Mouse (Mus musculus): ENCODE results near the gene Disc1. TPM values are rescaled to one million over a fixed set of nuclear protein-coding genes. Genes with fewer than 3 reads are reported as not detected.

Disc1 gene
- total RNA-seq, 1 experiment from 2014 or later: 0.93 TPM

DNA sequence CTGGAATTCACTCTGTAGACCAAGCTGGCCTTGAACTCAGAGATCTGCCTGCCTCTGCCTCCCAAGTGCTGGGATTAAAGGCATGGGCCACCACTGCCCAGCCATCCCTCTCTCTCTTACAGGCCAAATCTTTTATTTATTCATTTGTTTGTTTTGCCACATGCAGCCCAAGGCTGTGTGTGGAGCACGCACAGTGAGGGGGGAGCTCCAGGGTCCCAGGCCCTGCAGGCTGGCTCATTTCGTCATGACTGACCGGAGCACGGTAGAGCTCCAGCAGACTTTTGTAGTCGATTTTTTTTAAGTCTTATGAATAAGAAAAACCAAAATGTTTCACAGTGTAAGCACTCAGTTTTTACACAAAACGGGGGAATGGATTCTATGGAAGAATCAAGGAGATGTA lies 112.5 kb downstream of the Disc1 start:
- ATAC-seq (ENCODE audit: extremely low read depth, insufficient number of reproducible peaks, low FRiP score, poor library complexity, severe bottlenecking): no peak

DNA sequence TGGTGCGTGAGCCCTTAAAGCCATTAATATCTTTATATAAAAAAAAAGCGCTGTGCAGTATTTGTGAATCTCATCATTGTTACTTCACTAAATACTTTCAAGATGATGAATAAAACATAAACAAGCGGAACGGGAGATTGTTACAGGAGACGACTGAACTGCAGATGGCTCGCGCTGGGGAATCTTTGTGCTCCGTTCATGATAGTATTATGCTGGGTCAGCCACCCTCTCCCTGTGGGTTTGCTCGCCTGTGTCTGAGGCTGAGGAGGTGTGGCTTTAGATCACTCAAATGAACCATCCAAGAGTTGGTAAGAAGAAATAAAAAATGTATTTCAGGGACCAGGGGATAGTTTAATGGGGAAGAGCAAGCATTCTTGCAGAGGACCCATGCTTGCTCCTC lies 113.0 kb downstream of the Disc1 start:
- no peak for ATAC-seq (ENCODE audit: extremely low read depth, insufficient number of reproducible peaks, low FRiP score, poor library complexity, severe bottlenecking)

DNA sequence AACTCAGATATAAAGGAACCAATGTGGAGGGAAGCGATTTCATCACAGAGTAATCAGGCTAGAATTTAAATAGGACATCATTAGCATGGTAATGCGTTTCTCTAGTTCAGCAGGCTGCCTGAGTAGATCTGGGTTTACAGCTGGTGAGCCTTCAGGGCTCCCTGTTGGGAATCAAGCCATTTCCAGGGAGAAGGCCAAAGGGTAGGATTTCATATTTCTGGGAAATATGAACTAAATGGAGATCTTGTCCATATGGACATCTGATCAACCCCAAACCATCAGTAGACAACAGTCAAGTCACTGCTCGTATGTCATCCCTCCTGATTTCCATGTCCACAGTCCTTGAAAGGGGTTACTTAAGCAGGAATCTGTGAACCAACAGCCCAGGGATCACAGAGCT lies 115.6 kb downstream of the Disc1 start:
- no peak for ATAC-seq (ENCODE audit: extremely low read depth, insufficient number of reproducible peaks, low FRiP score, poor library complexity, severe bottlenecking)

DNA sequence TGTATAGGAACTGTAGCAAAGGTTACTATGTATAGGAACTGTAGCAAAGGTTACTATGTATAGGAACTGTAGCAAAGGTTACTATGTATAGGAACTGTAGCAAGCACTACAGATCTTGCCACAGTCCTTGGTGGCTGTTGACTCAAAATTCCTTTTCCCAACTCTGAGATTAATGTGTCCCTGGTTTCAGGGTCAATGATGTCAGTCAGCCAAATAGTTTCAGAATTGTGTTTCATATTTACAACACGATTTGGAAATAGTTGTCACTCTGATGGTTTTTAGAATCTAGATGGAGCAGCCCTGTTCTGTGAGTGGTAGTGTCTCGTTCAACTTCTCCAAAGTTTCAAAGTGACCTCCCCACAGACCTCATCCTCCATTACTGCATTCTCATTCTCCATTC lies 117.5 kb downstream of the Disc1 start:
- ATAC-seq (ENCODE audit: extremely low read depth, insufficient number of reproducible peaks, low FRiP score, poor library complexity, severe bottlenecking): no peak

DNA sequence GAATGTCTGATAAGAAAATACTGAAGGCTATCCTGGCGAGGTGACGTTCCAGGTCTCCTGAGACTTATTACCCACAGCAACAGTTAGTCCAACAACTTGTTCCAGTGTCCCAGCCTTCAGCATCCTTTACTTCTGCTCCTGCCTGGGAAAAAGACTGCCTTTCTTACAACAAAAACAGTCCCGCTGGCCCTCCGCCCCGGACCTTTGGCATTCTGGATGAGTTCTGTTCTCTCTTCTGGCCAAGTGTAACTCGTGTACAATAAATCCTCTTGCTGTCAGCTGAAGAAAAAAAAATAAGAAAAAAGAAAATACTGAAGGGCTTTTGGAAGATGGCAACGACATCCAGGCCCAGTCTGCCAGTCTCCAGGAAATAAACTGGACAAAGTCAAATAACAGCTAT lies 120.2 kb downstream of the Disc1 start:
- ATAC-seq (ENCODE audit: extremely low read depth, insufficient number of reproducible peaks, low FRiP score, poor library complexity, severe bottlenecking): no peak

DNA sequence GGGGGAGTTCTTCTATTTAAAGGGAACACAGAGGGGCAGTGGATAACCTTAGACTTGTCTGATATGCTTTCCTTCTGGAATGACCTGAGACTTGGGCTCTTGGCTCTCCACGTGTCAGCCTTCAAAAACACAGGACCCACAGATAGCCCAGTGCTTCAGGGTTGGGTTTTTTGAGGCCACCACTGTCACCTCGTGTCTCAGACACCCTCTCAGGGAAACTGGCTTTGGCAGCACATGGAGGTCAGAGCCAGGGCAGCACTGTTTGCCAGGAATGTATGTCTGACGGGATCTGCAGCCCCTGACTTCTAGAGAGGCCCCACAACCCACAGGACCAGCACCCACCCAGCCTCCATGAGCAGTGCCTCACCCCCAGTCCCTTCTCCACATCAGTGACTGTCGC lies 120.9 kb downstream of the Disc1 start:
- ATAC-seq (ENCODE audit: extremely low read depth, insufficient number of reproducible peaks, low FRiP score, poor library complexity, severe bottlenecking): no peak

DNA sequence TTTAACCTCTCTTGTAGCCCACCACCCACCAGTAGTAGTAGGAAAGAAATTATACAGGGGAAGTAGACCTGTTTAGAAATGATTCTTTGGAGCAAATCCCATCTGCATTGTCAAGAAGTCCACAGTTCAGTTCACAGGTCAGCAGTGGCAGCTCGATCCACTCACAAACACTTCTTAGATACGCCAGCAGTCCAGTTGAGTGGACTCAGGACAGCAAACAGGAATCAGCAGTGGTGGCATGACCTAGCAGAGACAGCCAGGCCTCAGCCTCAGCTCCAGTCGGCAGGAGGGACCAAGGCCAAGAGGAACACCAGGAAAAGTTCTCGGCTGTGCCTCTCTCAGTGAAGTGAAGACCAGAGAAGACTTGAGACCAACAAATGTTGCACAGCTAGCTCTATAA lies 121.7 kb downstream of the Disc1 start:
- no peak for ATAC-seq (ENCODE audit: extremely low read depth, insufficient number of reproducible peaks, low FRiP score, poor library complexity, severe bottlenecking)

DNA sequence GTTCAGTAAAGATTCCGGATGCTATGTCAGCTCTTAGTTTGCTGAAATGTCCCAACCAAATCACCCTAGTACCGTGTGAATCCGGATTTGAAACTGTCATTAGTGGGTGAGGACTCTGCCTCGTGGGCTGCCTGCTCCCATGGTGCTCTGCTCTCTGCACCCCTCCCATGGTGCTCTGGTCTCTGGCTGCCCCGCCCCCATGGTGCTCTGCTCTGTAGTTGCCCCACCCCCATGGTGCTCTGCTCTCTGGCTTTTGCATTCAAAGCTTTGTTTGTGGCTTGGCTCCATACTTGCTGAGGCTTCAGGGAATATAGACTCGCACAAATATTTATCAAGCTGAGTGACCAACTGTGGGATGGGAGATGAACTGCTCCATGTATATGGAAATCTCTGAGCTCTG lies 123.1 kb downstream of the Disc1 start:
- no peak for ATAC-seq (ENCODE audit: extremely low read depth, insufficient number of reproducible peaks, low FRiP score, poor library complexity, severe bottlenecking)

DNA sequence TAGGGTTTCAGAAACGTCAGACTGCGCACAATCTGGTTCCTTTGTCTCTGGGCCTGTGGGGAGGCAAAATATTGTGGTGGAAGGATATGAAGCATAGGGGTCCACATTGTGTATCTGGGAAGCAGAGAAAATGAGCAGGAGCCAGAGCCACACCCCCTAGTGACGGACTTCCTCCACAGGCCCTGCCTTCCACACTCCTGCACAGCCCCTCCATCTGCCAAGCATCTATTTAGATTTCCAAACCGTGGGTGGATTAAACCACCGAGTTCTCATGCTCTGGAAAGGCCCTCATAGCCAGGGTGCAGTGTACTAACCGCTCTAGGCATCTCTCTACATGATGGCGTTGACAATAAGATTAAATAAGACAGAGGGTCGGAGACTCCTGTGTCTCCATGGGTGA lies 124.0 kb downstream of the Disc1 start:
- ATAC-seq (ENCODE audit: extremely low read depth, insufficient number of reproducible peaks, low FRiP score, poor library complexity, severe bottlenecking): no peak

DNA sequence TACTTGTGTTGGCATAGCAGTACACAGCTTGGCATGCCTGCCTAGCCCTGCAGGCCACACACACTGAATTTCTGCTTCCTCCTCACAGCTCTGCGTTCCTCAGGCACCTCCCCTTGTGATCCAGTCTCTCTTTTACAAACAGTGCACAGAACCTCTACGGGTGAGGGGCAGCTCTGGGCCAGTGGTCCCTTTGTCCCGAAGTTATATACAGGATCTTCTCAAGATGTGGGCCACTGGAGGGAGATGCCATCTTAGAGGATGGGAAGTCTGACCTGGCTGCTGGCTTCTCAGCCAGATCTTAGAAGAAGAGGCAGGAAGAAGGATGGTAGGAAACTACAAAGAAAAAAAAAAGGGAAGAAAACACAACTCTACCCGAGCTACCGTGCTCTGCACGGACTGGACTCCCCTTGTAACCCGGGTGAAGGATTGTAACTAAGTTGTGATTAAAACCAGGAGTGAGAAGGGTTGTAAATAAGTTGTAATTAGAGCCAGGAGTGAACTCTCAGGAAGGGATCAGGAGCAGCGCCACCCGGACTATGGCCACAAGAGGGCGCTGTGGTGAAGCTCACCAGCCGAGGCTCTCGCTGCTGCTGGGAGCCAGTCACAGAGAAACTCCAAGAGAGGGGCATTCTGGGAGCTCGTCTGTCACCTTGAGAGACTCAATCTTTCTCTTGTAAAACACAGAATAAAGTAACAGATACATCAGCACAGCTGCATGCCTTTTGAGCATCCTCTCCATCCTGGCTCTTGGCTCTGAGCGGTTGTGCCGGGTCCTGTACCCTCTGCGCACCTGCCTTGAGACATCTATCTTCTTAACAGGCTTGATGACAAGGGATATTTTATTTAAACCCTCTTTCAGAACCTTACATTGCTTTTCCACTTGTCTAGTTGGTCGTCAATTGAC lies 129.8 kb downstream of the Disc1 start:
- peak; percentile 69; the same call in 1 of the 2 replicates for ATAC-seq (ENCODE audit: extremely low read depth, insufficient number of reproducible peaks, low FRiP score, poor library complexity, severe bottlenecking)

DNA sequence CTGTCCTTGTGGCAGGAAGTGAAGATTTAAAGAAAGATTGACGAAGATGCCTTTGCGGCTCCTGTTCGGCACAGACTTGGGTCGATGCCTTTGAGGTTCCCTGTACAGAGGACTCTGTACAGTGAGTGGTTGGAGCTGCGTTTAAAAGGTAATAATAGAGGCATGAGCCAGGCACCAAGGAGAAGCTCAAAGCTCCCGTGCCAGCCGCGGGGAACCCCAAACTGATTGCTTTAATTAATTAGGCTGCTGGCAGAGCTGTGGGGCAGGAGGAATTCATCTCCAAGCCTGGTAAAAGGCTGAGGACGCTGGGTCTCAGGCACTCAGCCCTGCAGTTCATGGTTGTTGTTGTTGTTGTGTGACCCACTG lies 130.4 kb downstream of the Disc1 start:
- ATAC-seq (ENCODE audit: extremely low read depth, insufficient number of reproducible peaks, low FRiP score, poor library complexity, severe bottlenecking): no peak

DNA sequence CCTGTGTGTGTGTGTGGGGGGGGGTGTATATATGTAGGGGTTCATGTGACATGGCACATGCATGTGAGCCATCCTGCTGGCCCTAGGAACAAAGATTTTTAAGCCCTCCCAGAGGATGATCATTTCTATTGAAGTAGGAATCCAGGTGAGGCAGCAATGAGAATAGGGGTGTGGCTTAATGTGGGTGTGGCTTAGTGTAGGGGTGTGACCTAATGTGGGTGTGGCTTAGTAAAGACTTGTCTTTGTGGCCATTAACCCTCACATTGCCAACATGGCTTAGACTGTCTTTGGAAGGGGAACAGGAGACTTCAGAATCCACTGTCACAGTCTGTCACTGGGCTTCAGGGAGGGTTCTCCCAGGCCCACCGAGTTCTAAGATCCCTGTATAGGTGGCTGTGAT lies 130.9 kb downstream of the Disc1 start:
- no peak for ATAC-seq (ENCODE audit: extremely low read depth, insufficient number of reproducible peaks, low FRiP score, poor library complexity, severe bottlenecking)

DNA sequence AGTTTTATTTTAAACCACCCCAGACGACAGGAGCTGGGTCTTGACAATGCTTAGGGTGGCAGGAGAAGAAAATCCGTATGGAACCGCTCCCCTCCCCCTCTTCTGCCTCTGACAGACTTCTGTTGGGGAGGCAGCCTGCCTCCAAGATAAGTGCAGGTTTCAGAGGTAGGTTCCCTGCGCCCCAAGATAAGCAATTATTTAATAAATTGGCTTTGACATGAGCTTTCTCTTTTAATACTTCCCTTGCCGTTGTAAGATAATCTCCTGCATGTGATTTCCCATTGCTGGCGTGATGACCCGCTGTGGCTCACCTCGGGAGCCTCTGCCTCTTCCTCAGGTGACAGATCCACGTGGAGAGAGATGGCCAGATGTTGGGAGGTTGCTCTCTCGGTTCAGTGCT lies 133.0 kb downstream of the Disc1 start:
- ATAC-seq (ENCODE audit: extremely low read depth, insufficient number of reproducible peaks, low FRiP score, poor library complexity, severe bottlenecking): no peak

DNA sequence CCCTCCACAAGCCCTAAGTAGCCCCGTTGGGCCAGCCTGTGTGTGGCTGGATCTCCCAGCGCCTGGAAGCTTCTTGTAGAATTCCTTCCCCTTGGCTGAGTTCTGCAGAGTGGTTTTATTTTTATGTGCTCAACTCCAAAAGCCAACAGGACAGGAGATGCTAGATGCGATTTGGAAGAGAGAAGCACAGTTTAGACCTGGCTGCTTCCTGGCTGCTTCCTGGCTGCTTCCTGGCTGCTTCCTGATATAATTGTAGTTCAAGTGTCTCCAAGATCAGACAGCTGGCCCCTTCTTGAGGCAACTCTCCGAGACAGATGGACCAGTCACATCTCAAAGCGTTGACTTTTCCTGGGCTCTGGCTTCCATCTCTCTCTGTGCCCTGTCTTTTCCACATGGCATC lies 139.7 kb downstream of the Disc1 start:
- ATAC-seq (ENCODE audit: extremely low read depth, insufficient number of reproducible peaks, low FRiP score, poor library complexity, severe bottlenecking): no peak

DNA sequence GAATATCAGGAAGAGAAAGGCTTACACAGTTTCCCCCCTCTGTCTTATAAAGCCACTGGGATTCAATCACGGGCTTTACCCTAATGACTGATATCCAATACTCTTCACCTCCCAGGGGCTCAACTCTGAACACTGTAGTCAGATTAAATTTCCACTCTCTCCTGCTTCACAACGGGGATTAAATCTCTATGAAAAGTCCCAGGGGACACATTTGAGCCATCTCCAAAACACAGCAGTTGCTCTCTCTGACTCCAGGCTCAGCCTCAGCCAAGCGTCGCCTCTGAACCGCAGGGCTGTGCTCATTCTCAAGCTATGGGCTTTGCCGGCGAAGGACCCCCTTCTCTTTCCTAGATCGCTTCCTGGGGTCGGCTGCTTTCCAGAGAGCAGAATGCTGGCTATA lies 141.1 kb downstream of the Disc1 start:
- no peak for ATAC-seq (ENCODE audit: extremely low read depth, insufficient number of reproducible peaks, low FRiP score, poor library complexity, severe bottlenecking)

DNA sequence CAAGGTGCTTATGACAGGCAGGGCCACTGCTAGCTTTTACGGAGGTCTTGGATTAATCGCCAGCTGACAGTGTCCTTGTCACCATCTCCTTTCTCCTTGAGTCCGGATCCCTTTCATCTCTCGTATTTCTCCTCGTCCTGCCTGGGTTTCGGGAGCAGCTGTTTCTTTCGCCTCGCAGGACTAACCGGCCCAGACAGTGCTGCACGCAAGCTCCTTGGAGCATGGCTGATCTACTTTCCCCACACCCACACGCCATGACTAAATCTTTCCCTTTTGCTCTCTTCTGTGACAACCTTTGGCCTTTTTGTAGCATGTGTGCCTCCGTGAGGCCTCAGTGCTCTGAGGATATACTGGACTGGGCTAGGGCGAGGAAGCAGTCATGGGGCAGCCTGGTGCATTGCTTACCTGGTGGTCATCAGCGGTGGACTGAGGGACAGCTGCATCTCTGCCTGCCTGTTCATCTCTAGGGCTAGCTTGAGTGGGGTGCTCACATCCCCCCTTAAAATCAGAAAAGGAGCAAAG lies 142.6 kb downstream of the Disc1 start:
- no peak for ATAC-seq (ENCODE audit: extremely low read depth, insufficient number of reproducible peaks, low FRiP score, poor library complexity, severe bottlenecking)

DNA sequence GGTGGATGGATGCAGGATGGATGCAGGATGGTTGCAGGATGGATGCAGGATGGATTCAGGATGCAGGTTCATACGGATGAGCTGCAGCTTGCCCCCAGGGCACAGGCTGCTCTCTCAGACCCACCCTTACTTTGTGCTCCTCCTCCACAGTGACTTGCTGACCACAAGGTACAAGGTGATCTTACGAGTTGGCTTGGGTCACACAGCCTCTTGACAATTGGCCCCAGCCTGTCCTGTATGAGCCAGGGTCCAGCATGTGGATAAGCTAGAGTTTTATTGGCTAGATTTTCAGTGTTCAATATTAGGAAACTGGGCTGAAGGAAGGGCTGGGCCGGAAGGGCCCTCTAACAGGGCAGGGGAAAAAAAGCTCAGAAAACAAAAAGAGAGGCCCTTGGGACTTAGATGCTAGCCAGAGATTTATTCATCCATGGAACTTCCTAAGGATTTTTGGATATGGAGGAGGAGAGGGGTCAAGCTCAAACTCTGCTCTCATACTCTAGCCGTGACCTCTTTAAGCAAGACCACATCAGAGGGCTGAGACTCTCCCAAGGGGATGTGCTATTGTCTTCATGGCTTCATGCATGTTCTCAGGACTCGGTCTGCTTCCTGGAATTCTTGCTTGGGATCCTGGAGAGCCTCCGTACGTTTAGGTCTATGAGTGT lies 143.5 kb downstream of the Disc1 start:
- no peak for ATAC-seq (ENCODE audit: extremely low read depth, insufficient number of reproducible peaks, low FRiP score, poor library complexity, severe bottlenecking)

DNA sequence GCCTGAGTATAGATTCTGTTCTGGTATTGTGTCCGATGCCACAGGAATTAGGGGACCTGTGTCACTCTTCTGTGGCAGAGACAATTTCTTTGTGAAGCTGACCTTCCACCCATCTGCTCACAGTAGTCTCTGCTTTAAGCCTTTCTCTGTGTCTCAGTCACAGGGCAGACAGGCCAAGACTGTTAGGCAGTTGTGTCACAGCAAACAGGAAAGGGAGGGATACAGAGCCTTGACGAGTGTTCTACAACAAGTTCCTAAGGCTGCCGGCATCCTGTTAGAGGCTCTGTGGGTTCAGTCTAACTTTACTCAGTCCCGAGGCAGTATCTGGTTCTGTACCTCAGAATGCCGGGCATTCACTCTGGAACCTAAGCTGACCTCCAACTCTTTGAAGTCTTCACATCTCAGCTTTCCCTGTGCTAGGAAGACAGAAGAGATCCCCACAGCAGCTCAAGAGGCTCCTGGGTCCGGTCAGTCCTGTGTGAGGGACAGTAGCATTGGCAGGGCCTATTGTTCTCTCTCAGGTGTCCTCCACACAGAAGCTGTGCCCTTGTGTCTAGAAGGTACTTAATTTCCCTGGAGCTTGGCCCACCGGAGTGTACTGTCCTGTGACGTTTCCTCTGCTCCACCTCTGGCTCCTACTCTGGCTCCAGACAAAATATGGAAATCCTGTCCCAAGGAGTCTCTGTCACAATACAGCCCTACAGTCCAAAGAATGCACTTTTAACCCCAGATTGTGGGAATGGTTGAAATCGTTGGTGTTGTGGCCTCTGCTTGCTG lies 144.6 kb downstream of the Disc1 start:
- no peak for ATAC-seq (ENCODE audit: extremely low read depth, insufficient number of reproducible peaks, low FRiP score, poor library complexity, severe bottlenecking)

DNA sequence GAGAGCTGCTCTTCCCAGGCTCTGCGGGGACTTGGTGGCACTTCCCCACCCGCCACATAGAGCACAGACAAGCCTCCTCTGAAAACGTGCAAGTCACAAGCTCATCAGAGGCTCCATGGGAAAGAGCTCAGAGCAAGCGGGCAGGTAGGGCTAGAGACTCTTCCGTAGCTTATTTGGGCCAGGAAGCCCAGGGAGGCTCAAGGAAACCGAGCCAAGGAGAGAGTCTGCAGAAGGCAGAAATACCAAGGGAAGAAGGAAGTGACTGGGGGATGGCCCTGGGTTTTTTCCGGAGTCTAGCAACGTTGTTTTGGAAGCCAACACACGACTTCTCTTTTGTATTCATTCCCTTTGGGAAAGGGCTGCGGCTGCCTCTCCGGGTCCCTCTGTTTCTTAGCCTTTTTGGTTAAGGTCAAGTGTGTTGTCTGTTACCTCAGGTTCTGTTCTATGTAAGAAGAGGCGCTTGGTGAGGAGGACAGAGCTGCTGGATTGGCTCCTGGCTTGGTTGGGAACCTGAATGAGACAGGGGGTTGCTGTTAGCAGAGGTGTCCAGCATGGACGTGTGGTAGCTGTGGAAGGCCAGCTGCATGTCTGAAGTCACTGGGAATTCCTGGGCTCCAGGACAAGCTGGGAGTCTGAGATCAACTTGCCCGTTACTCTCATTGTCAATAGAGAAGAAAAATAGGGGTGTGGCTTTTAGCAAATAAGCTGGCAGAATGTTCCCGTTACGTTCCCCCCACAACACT lies 145.4 kb downstream of the Disc1 start:
- no peak for ATAC-seq (ENCODE audit: extremely low read depth, insufficient number of reproducible peaks, low FRiP score, poor library complexity, severe bottlenecking)
